Mouse (Mus musculus) liver, adult 2 months (tissue): Measurements from ENCODE around the gene Sh2b1. TPM values are rescaled to one million over a fixed set of nuclear protein-coding genes. Genes with fewer than 3 reads are reported as not detected.

Source experiments
- DNase-seq: peaks from one replicate; pipeline ENCODE4 v3.0.0-alpha.2; 2011; ENCODE audit warnings: low read depth, low spot score; ENCODE audit errors: extremely low read depth
- H3K27ac ChIP-seq: fragments of 200-500 bp; replicated peaks from 2 replicates; pipeline ENCODE4 v1.5.1; 2012; ENCODE audit warnings: low read depth, mild to moderate bottlenecking, control low read depth, inconsistent platforms, low read length; ENCODE audit not compliant: insufficient read depth
- H3K27me3 ChIP-seq: fragments of 200-500 bp; 2 replicates; pipeline ENCODE4 v1.6.1; 2012; ENCODE audit warnings: mild to moderate bottlenecking, moderate library complexity, low read length, inconsistent platforms; ENCODE audit not compliant: control insufficient read depth, insufficient read depth
- H3K36me3 ChIP-seq: fragments of 200-500 bp; 2 replicates; pipeline ENCODE4 v1.6.1; 2012; ENCODE audit warnings: low read length, inconsistent platforms; ENCODE audit not compliant: control insufficient read depth, insufficient read depth
- H3K4me1 ChIP-seq: fragments of 200-500 bp; 2 replicates; pipeline ENCODE4 v1.6.1; 2011; ENCODE audit warnings: low read length; ENCODE audit not compliant: control insufficient read depth, insufficient read depth
- H3K4me3 ChIP-seq: fragments of 200-500 bp; 2 replicates; pipeline ENCODE4 v1.5.1; 2011; ENCODE audit warnings: low read depth, mild to moderate bottlenecking, control low read depth, low read length, moderate library complexity; ENCODE audit not compliant: insufficient read depth
- H3K79me2 ChIP-seq: fragments of 200-500 bp; 2 replicates; pipeline ENCODE4 v1.6.1; 2012; ENCODE audit warnings: inconsistent platforms, mild to moderate bottlenecking, low read length, moderate library complexity; ENCODE audit not compliant: control insufficient read depth, insufficient read depth
- H3K9ac ChIP-seq: fragments of 200-500 bp; 2 replicates; pipeline ENCODE4 v1.6.1; 2012; ENCODE audit warnings: low read depth, mild to moderate bottlenecking, control low read depth, inconsistent platforms, low read length
- CTCF ChIP-seq: fragments of 200-500 bp; IDR thresholded peaks from 2 replicates; pipeline ENCODE4 v1.5.1; 2011; ENCODE audit warnings: low read depth, low read length, control low read depth
- POLR2A ChIP-seq: fragments of 200-500 bp; IDR thresholded peaks from 2 replicates; pipeline ENCODE4 v1.6.1; 2011; ENCODE audit warnings: low read length, control low read depth; ENCODE audit not compliant: insufficient read depth; ENCODE audit errors: extremely low read depth
- WGBS: fragments of 180-500 bp; shearing (Covaris S2); methylation state at CpG from one replicate; pipeline ENCODE4 v1.1.7; 2018; 5-methylcytosine and 5-hydroxymethylcytosine counted together
- polyA plus RNA-seq: library from polyadenylated mRNA; depleted of rRNA; stranded (reverse); fragments of >200 nt; gene quantifications from 2 replicates; pipeline ENCODE4 v1.2.3, GENCODE M21; 2012
- total RNA-seq: library from RNA; depleted of rRNA; stranded (reverse); fragments of >200 nt; gene quantifications from 2 replicates; pipeline ENCODE4 v1.2.3, GENCODE M21; 2014

The Sh2b1 gene
- total and polyA plus RNA-seq, 2 experiments = 4.6 to 43.1 TPM

GRCm38 (mm10) chr7:126464121-126464520 is 11.1 kb downstream of the Sh2b1 start:
- DNase-seq = no peak
- Histone ChIP-seq H3K79me2 (no peaks in the 10 kb centered on the region), H3K27me3 (no peaks in the 10 kb centered on the region), H3K4me3 (no peak overlapping the region), H3K36me3 (peaks cover 2% of the 10 kb centered on the region; the same call in 1 of the 2 replicates), H3K9ac (no peak overlapping the region), H3K27ac (no peak overlapping the region), H3K4me1 (no peaks in the 10 kb centered on the region)
- 77% methylated on average over 4 of the region's 4 CpGs for WGBS
- TF ChIP-seq CTCF = no peak

- H3K36me3 ChIP-seq = no peaks in the 10 kb centered on the region; the same call in 1 of the 2 replicates
- no peak overlapping the region for H3K4me3 ChIP-seq
- H3K79me2 ChIP-seq = no peaks in the 10 kb centered on the region
- 71% methylated on average over 4 of the region's 4 CpGs for WGBS
- no peak for DNase-seq
- H3K4me1 ChIP-seq = no peaks in the 10 kb centered on the region
- TF ChIP-seq CTCF = no peak
- no peak for TF ChIP-seq POLR2A
- H3K27me3 ChIP-seq = no peaks in the 10 kb centered on the region
- H3K27ac ChIP-seq = no peak overlapping the region
- H3K9ac ChIP-seq = no peak overlapping the region
Measured at GRCm38 (mm10) chr7:126463547-126463946, 11.7 kb downstream of the Sh2b1 start.

DNA sequence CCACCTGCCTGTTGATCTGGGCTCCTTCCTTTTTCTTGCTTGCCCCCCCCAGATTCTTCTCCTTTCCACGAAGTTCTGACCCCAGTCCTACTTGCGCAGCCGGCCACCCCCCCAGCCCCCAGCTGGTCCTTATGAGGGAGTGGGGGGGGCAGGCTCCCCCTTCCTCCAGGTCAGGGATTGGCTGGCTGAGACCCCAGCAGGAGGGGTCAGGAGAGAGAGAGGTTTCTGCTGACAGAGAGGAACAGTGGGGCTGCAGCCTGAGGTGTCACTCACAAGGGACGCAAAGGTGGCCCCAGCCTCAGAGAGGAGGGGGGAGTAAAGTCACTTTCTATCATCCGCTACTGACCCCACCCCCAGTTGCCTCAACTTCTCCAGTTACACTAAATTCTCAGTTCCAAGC is 12.2 kb downstream of the Sh2b1 start, which contains the start of gene Atp2a1:
Gene Atp2a1, minus strand, starts transcription at position 105 of the 400 bp plus-strand sequence.
- TF ChIP-seq POLR2A = no peak
- no peak for TF ChIP-seq CTCF
- Histone ChIP-seq H3K9ac (no peak within 1 kb of the TSS), H3K27ac (no peak within 1 kb of the TSS), H3K79me2 (no peaks in the 10 kb centered on the region), H3K36me3 (no peaks in the 10 kb centered on the region; the same call in 1 of the 2 replicates), H3K4me1 (no peaks in the 10 kb centered on the region), H3K4me3 (no peak within 1 kb of the TSS), H3K27me3 (no peaks in the 10 kb centered on the region)
- 72% methylated on average over 5 of the region's 5 CpGs for WGBS
- DNase-seq = no peak

- H3K27ac ChIP-seq = no peak overlapping the region
- H3K9ac ChIP-seq = no peak overlapping the region
- H3K4me1 ChIP-seq = no peaks in the 10 kb centered on the region
- H3K36me3 ChIP-seq = no peaks in the 10 kb centered on the region
- no peaks in the 10 kb centered on the region for H3K79me2 ChIP-seq
- H3K4me3 ChIP-seq = no peak overlapping the region
- WGBS = 84% methylated on average over 3 of the region's 3 CpGs
- TF ChIP-seq CTCF (no peak), POLR2A (no peak)
- no peak for DNase-seq
- H3K27me3 ChIP-seq = no peaks in the 10 kb centered on the region
Measured at GRCm38 (mm10) chr7:126461626-126462025, 13.6 kb downstream of the Sh2b1 start.

DNA sequence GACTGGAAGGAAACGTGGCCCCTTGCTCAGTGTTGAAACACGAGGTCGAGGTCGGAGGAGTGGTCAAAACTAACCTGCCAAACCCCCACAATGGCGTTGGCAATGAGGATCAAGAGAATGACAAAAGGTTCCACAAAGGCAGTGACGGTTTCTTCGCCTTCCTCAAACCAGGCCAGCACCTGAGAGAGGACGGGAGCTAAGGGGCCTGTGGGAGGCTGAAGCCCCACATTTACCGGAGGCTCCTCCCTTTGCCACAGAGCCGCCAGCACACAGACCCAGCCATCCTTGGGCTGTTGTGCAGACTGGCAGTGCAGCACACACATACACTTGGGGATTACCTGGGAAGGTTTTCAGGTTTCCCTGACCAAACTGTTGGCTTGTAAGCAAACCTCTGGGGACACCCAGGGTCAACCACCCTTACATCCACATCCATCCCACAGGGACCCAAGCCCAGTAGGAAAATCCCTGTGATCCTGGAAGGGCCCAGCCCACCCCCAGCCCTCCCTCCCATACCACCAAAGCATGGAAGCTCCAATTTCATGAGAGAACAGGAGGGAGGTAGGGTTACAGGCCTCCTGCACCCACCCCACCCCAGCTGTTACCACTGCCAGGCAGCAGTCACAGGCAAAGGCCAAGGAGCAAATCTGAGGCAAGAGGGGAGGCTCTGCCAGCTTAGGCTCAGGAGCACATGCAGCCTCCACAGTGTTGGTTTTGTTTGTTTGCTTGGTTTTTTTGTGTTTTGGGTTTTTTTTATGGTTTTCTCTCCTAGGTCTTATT is 14.4 kb downstream of the Sh2b1 start:
- H3K27ac ChIP-seq = no peak overlapping the region
- no peaks in the 10 kb centered on the region for H3K36me3 ChIP-seq
- TF ChIP-seq CTCF (no peak), POLR2A (no peak)
- H3K27me3 ChIP-seq = no peaks in the 10 kb centered on the region
- no peak overlapping the region for H3K4me3 ChIP-seq
- no peaks in the 10 kb centered on the region for H3K4me1 ChIP-seq
- H3K9ac ChIP-seq = no peak overlapping the region
- 71% methylated on average over 10 of the region's 10 CpGs for WGBS
- H3K79me2 ChIP-seq = no peaks in the 10 kb centered on the region
- DNase-seq = no peak
